Comparison of ENCODE assay signal across 8 mouse cellular contexts in the genomic region with DNA sequence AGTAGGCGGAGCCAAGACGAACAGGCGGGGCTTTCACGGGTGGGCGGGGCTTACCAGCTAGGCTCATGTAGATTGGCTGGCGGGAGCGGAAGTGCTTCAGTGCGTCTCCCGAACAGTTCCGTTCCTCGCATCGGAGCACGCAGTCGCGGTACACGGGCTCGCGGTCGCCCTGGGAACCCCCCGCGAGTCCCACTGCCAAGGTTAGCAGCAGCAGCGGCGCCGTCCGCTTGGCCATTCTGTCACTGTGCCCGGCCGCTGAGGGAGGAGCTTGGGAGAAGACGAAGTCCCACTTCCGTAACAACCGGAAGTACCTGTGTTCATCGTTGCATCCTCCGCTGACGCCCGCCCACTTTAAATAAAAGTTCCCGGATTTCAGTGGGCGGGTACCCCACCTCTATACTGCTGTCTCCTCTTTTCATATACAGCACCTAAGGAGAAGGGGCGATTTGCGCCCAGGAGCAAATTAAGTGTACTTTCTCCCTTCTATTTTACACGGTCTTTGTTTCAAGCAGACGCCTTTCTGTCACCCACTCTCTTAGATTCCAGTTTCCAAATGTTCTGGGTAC. TPM values are rescaled to one million over a fixed set of nuclear protein-coding genes. Genes with fewer than 3 reads are reported as not detected.
DNase-seq lines count a peak whose midpoint lies in the region; ATAC-seq and TF ChIP-seq lines count a peak whose summit lies in the region.

A gene (minus strand): TSS at position 330 of the 566 bp plus-strand sequence.

- peak within 1 kb of the TSS; percentile 75 for H3K27ac ChIP-seq in brown adipose tissue, adult 24 weeks (replicated peaks; ENCODE audit: low read depth, low read length)
- H3K27ac ChIP-seq in heart, embryonic 14.5 days (replicated peaks in 1 of 2; ENCODE audit: control insufficient read depth in 1 of 2, insufficient read depth in 1 of 2, low read depth in 2 of 2, low read length in 2 of 2): peak within 1 kb of the TSS; percentile 95 to 99
- H3K27ac ChIP-seq in liver, embryonic 14.5 days: peak within 1 kb of the TSS; percentile 72
- peak within 1 kb of the TSS; percentile 92 for H3K27ac ChIP-seq in neural tube, embryonic 11.5 days (ENCODE audit: low read depth, low read length)
- peak within 1 kb of the TSS; percentile 98 for H3K27ac ChIP-seq in stomach, postnatal 0 days (replicated peaks)

- H3K4me1 ChIP-seq in brown adipose tissue, adult 24 weeks (ENCODE audit: control insufficient read depth, insufficient read depth, insufficient read length, low read length): peaks cover 2% of the 10 kb centered on the region; the same call in 1 of the 2 replicates
- H3K4me1 ChIP-seq in heart, embryonic 14.5 days (ENCODE audit: control insufficient read depth in 2 of 2, insufficient read depth in 2 of 2, low read length in 2 of 2): peaks cover 10 to 16% of the 10 kb centered on the region in 2 experiments
- peaks cover 8 to 15% of the 10 kb centered on the region in 2 experiments for H3K4me1 ChIP-seq in liver, embryonic 14.5 days (replicated peaks; ENCODE audit: control insufficient read depth in 2 of 2, insufficient read depth in 2 of 2, low read length in 1 of 2)
- H3K4me1 ChIP-seq in neural tube, embryonic 11.5 days (ENCODE audit: control insufficient read depth, insufficient read depth, low read length): peaks cover 4% of the 10 kb centered on the region; the same call in 1 of the 2 replicates
- H3K4me1 ChIP-seq in stomach, postnatal 0 days (replicated peaks; ENCODE audit: control insufficient read depth, insufficient read depth): 0 out of 2 replicates have a peak, but pooled peaks cover 2% of the 10 kb centered on the region

- TF ChIP-seq EP300 in liver, embryonic 14.5 days (IDR thresholded peaks at IDR 0.05; ENCODE audit: low read depth): no peak
- TF ChIP-seq EP300 in stomach, postnatal 0 days (optimal IDR thresholded peaks at IDR 0.05): peak; percentile 24

- no peak for TF ChIP-seq CTCF in liver, embryonic 14.5 days (IDR thresholded peaks at IDR 0.05; ENCODE audit: low read depth)
- no peak for TF ChIP-seq CTCF in stomach, postnatal 0 days (IDR thresholded peaks at IDR 0.05; ENCODE audit: low read depth)

- H3K36me3 ChIP-seq in heart, embryonic 14.5 days (ENCODE audit: control insufficient read depth, insufficient read depth, low read length): peaks cover 12% of the 10 kb centered on the region
- no peaks in the 10 kb centered on the region for H3K36me3 ChIP-seq in liver, embryonic 14.5 days (replicated peaks; ENCODE audit: control insufficient read depth, insufficient read depth, low read depth)
- no peaks in the 10 kb centered on the region for H3K36me3 ChIP-seq in neural tube, embryonic 11.5 days (ENCODE audit: control insufficient read depth, insufficient read depth, low read length)
- no peaks in the 10 kb centered on the region; the same call in 1 of the 2 replicates for H3K36me3 ChIP-seq in stomach, postnatal 0 days (ENCODE audit: control insufficient read depth, insufficient read depth, low read length)

- under 1% methylated on average over 40 of the region's 40 CpGs for WGBS in heart, embryonic 14.5 days
- WGBS in liver, embryonic 14.5 days (ENCODE audit: insufficient replicate concordance): under 1% methylated on average over 39 of the region's 40 CpGs
- under 1% methylated on average over 40 of the region's 40 CpGs for WGBS in neural tube, embryonic 11.5 days
- under 1% methylated on average over 39 of the region's 40 CpGs for WGBS in stomach, postnatal 0 days

- peak within 1 kb of the TSS; percentile 75 for H3K9ac ChIP-seq in heart, embryonic 14.5 days (ENCODE audit: low read length)
- peak within 1 kb of the TSS; percentile 67 for H3K9ac ChIP-seq in liver, embryonic 14.5 days (replicated peaks)
- peak within 1 kb of the TSS; percentile 73 for H3K9ac ChIP-seq in neural tube, embryonic 11.5 days (ENCODE audit: low read length)
- peak within 1 kb of the TSS; percentile 83 for H3K9ac ChIP-seq in stomach, postnatal 0 days (ENCODE audit: low read length)

- H3K9me3 ChIP-seq in heart, embryonic 14.5 days (ENCODE audit: control insufficient read depth, low read length): no peaks in the 10 kb centered on the region
- no peaks in the 10 kb centered on the region for H3K9me3 ChIP-seq in liver, embryonic 14.5 days (ENCODE audit: control insufficient read depth, low read length)
- no peaks in the 10 kb centered on the region for H3K9me3 ChIP-seq in neural tube, embryonic 11.5 days (ENCODE audit: control insufficient read depth, low read length)
- no peaks in the 10 kb centered on the region for H3K9me3 ChIP-seq in stomach, postnatal 0 days (ENCODE audit: control insufficient read depth, low read length)

- DNase-seq in CD4-positive, CD25-positive, alpha-beta regulatory T cell, adult 2 months (ENCODE audit: low read depth, low spot score): peak; percentile 93
- DNase-seq in fibroblast of lung, adult 2 months (ENCODE audit: low read depth): peak; percentile 83
- DNase-seq in kidney, postnatal 25 days: peak; percentile 90 to 95
- peak; percentile 71 to 72 (median 72) for DNase-seq in liver, embryonic 14.5 days (ENCODE audit: low read depth in 3 of 3, low spot score in 3 of 3)
- DNase-seq in neural tube, embryonic 11.5 days (ENCODE audit: low spot score): peak; percentile 92
- DNase-seq in stomach, postnatal 0 days (ENCODE audit: low spot score): peak; percentile 93

- peak within 1 kb of the TSS; percentile 87 for H3K4me2 ChIP-seq in heart, embryonic 14.5 days (ENCODE audit: low read length)
- H3K4me2 ChIP-seq in liver, embryonic 14.5 days (ENCODE audit: low read depth): peak within 1 kb of the TSS; percentile 70
- H3K4me2 ChIP-seq in neural tube, embryonic 11.5 days (ENCODE audit: low read depth): peak within 1 kb of the TSS; percentile 79
- peak within 1 kb of the TSS; percentile 63 for H3K4me2 ChIP-seq in stomach, postnatal 0 days (replicated peaks; ENCODE audit: low read depth)

- ATAC-seq in heart, embryonic 14.5 days (ENCODE audit: insufficient number of reproducible peaks, insufficient read depth, low FRiP score, low read depth): peak; percentile 74
- ATAC-seq in liver, embryonic 14.5 days (ENCODE audit: insufficient read depth): peak; percentile 86
- peak; percentile 89 for ATAC-seq in neural tube, embryonic 11.5 days (ENCODE audit: insufficient read depth, low FRiP score, low TSS enrichment)
- peak; percentile 85 for ATAC-seq in stomach, postnatal 0 days (ENCODE audit: low FRiP score, low TSS enrichment)

- peak within 1 kb of the TSS; percentile 73 for H3K4me3 ChIP-seq in brown adipose tissue, adult 24 weeks (ENCODE audit: insufficient read depth, low read depth, low read length)
- H3K4me3 ChIP-seq in heart, embryonic 14.5 days (ENCODE audit: control insufficient read depth in 1 of 2, insufficient read depth in 1 of 2, low read depth in 1 of 2, low read length in 2 of 2): peak within 1 kb of the TSS; percentile 63 to 98
- H3K4me3 ChIP-seq in liver, embryonic 14.5 days (ENCODE audit: insufficient read depth in 1 of 2, low read depth in 2 of 2, low read length in 2 of 2): peak within 1 kb of the TSS; percentile 74 to 91
- peak within 1 kb of the TSS; percentile 65 for H3K4me3 ChIP-seq in neural tube, embryonic 11.5 days (ENCODE audit: low read depth, low read length)
- peak within 1 kb of the TSS; percentile 67 for H3K4me3 ChIP-seq in stomach, postnatal 0 days (ENCODE audit: low read depth, low read length)

- H3K27me3 ChIP-seq in heart, embryonic 14.5 days (ENCODE audit: control insufficient read depth, insufficient read depth, low read length): no peaks in the 10 kb centered on the region
- no peaks in the 10 kb centered on the region for H3K27me3 ChIP-seq in liver, embryonic 14.5 days (ENCODE audit: control insufficient read depth, insufficient read depth, low read length)
- H3K27me3 ChIP-seq in neural tube, embryonic 11.5 days (ENCODE audit: control insufficient read depth, insufficient read depth, low read length): no peaks in the 10 kb centered on the region
- no peaks in the 10 kb centered on the region for H3K27me3 ChIP-seq in stomach, postnatal 0 days (ENCODE audit: control insufficient read depth, insufficient read depth, low read length)

RNA-seq across cellular contexts. Expression of the gene that starts here (rescaled TPM):
- polyA plus RNA-seq in brown adipose tissue, adult 24 weeks (2012; ENCODE audit: insufficient read depth, insufficient read length, missing spikeins): 2.1 and 2.4 TPM in 2 replicates
- 14.2 and 15.5 TPM in 2 replicates for polyA plus RNA-seq in heart, embryonic 14.5 days (2014; fragmentation: Nextera tagmentation; extraction: Ambion mirVana)
- polyA plus RNA-seq in liver, embryonic 14.5 days (2012; rRNA removed): 3.3 and 3.9 TPM in 2 replicates
- 2.7 and 3.4 TPM in 2 replicates for polyA plus RNA-seq in liver, embryonic 14.5 days (2014; fragmentation: Nextera tagmentation; extraction: Ambion mirVana)
- 6.7 and 7.2 TPM in 2 replicates for polyA plus RNA-seq in neural tube, embryonic 11.5 days (2014; fragmentation: Nextera tagmentation; extraction: Ambion mirVana)
- 11.0 and 13.4 TPM in 2 replicates for polyA plus RNA-seq in stomach, postnatal 0 days (2015; fragmentation: Nextera tagmentation; extraction: Ambion mirVana)

Comparison
In these comparisons a context has a peak if more than half of its experiments do, and no peak if none do; other contexts are left out.
1. Peak in every context shown above with its lines: DNase-seq, ATAC-seq, H3K4me3 ChIP-seq and H3K27ac ChIP-seq.